Mouse (Mus musculus) T-helper 17 cell (primary cell): ENCODE measurements around the gene Tcl1.
"Not testable (repeated sequence)": the region's sequence is repeated elsewhere in the genome, so short reads cannot be mapped to it uniquely, and the experiment has no call there.

ENCODE experiments used
- in situ Hi-C, 2 experiments: fragments of 300-600 bp; cut with MboI, MseI; formaldehyde crosslinking; loops; 1 replicate in 1 of 2; 2 replicates in 1 of 2; pipeline ENCODE4 v1.15.1; 2025; ENCODE audit warnings: high pct_unique_total_duplicates in 2 of 2

Tcl1 gene

DNA sequence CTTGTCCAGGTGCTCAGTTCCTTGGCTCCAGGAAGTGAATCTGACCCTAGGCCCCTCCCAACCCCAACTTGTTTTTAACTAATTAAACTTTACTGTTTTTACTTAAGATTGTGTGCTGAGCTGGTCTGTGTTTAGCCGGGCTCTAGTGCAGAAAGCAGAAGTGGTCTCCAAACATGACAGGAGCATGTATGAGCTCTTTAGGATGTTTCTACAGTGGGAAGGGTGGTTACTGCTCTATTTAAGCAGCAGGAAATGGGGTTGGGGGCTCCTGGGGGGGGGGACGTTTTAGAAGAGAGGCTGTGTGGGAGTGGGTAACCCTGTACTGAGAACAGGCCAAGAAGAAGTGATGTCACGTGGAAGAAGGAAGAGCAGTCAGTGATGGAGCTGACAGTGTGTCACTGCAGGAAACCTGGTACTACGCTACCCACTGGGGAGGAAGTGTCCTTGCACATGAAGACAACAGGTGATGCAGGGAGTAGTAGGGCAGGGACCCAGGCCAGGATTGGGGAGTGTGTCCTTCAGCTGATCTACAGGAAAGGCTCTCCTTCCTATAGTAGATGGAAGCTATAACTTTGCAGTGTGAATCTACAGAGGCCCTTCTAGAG is 41.5 kb downstream of the Tcl1 start:
- in situ Hi-C loops: not testable (repeated sequence)

DNA sequence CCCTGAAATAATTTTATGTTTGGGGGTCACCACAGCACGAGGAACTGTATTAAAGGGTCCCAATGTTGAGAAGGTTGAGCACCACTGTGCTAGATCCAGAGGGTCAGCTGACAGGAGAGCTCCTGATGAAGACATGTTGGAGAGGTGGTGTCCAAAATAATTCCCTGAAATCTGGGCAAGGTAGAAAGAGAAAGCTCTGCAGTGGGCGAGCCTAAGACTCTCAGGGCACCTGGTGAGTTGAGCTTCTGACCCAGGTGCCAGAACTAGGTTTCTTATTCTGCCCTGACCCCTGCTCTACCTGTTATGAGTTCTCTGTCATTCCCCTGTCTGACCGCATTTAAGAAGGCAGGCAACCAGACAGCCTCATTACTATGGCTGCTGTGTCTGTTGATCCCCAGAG is 46.5 kb downstream of the Tcl1 start, which contains the start of gene Tcl1b5:
TSS of gene Tcl1b5 (plus strand) at position 301 of the 400 bp plus-strand sequence.
- in situ Hi-C loops: not testable (repeated sequence)

DNA sequence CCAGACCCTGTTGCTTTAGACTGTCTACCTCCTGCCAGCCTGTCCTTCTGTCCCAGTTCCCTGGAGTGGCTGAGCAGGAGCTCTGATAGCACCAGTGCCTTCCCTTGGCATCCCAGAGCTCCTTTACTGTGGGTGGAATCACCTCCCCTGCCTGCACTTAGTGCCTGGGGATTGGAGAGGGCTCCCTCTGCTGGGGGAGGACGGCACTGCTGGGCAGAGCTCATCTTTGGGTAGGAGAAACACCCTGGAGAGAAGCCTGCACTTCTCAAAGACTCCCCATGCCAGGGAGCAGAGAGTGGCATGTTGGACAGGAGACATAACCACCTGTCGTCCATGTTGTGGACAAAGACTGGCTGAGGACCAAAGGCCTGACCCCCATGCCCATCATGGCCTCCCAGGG is 48.3 kb downstream of the Tcl1 start:
- in situ Hi-C loops: not testable (repeated sequence)

DNA sequence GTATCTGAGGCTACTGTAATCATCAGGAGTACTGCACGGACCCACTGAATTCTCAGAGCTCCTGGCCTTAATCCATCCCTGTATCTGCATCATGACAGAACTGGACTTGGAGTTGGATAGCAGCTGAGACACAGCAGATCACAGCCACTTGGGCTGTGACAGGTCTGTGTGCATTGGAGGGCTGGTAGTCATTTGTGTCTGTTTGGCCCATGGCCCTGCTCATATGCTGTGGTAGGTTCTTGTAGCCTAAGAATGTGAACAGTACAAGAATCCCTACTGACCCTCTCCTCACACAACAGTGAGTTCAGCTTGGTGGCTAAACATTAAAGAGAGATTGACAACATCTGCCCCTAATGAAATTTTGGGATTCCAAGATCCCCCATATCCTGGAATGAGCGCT is 49.2 kb downstream of the Tcl1 start:
- in situ Hi-C loops: no loop called here
